Mouse (Mus musculus) liver, embryonic 15.5 days (tissue): ENCODE results near the gene Fundc2. TPM values are rescaled to one million over a fixed set of nuclear protein-coding genes. Genes with fewer than 3 reads are reported as not detected.
A peak's percentile ranks its signal among the peaks of the same experiment; 100 is the strongest.

Experiments
- ATAC-seq: fragments of 200-750 bp; cut with Nextera tagmentation; 2 replicates; pipeline ENCODE4 v1.8.0; 2017; ENCODE audit warnings: moderate number of reproducible peaks, mild to moderate bottlenecking, moderate library complexity; ENCODE audit not compliant: insufficient read depth
- H3K27ac ChIP-seq: fragments of 300-500 bp; sonication (generic); replicated peaks from 2 replicates; pipeline ENCODE4 v1.5.1; 2015; ENCODE audit warnings: mild to moderate bottlenecking, inconsistent platforms
- H3K27me3 ChIP-seq: fragments of 300-500 bp; sonication (generic); 2 replicates; pipeline ENCODE4 v1.6.1; 2015; ENCODE audit warnings: mild to moderate bottlenecking, inconsistent platforms
- H3K36me3 ChIP-seq: fragments of 300-500 bp; sonication (generic); replicated peaks from 2 replicates; pipeline ENCODE4 v1.6.1; 2015; ENCODE audit warnings: moderate library complexity, mild to moderate bottlenecking, inconsistent platforms
- H3K4me1 ChIP-seq: fragments of 300-500 bp; sonication (generic); replicated peaks from 2 replicates; pipeline ENCODE4 v1.6.1; 2015; ENCODE audit warnings: inconsistent platforms
- H3K4me2 ChIP-seq: fragments of 300-500 bp; sonication (generic); 2 replicates; pipeline ENCODE4 v1.6.1; 2015; ENCODE audit warnings: moderate library complexity, mild to moderate bottlenecking, inconsistent platforms
- H3K4me3 ChIP-seq: fragments of 300-500 bp; sonication (generic); replicated peaks from 2 replicates; pipeline ENCODE4 v1.5.1; 2015; ENCODE audit warnings: mild to moderate bottlenecking, inconsistent platforms
- H3K9ac ChIP-seq: fragments of 300-500 bp; sonication (generic); 2 replicates; pipeline ENCODE4 v1.6.1; 2015; ENCODE audit warnings: moderate library complexity, mild to moderate bottlenecking, inconsistent platforms
- H3K9me3 ChIP-seq: fragments of 300-500 bp; sonication (generic); replicated peaks from 2 replicates; pipeline ENCODE4 v1.6.1; 2016; ENCODE audit warnings: inconsistent platforms
- WGBS: fragments of 180-500 bp; shearing (Covaris S2); methylation state at CpG from one replicate; pipeline ENCODE4 v1.1.7; 2015; ENCODE audit warnings: mixed read lengths; ENCODE audit not compliant: insufficient replicate concordance; 5-methylcytosine and 5-hydroxymethylcytosine counted together
- polyA plus RNA-seq: library from polyadenylated mRNA; unstranded; fragments of >200 nt; fragmentation: Nextera tagmentation; extraction: Ambion mirVana; gene quantifications from 2 replicates; pipeline ENCODE4 v1.2.1, GENCODE M21; 2015

The Fundc2 gene
- 22.0 and 27.0 TPM in 2 replicates for polyA plus RNA-seq

DNA sequence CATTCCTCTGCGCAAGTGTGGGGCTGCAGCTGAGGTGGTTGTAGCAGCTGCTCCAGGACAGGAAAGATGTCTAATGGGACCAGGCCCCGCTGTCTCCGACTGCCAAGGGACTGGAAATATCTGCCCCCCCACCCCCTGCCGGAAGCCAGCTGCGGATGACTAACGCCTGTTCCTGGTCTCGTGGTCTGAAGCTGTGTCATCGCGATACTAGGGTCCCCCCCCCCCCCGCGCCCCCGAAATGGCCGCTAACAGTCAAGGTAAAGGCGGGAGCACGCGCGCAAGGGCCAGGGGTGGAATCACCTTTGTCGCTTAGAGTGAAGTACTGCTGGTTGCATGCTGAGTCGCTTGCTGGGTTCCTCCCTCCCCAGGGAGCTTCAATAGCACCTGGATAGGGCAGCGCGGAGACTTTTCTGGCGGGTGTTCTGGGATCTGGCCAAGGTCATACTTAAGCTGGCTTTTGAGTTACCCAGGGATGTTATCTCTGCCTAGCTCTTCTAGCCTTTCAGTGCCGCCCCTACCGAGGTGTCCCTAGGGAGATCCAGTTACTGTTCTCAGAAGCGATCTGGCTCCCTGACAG lies at the start of gene Fundc2, which contains the start of gene F8:
Gene Fundc2, plus strand, starts transcription at position 205 of the 577 bp plus-strand sequence.
Gene F8, minus strand, starts transcription at position 421 of the 577 bp plus-strand sequence.
- Histone ChIP-seq H3K4me3 (peak within 1 kb of the TSS; percentile 58), H3K36me3 (no peaks in the 10 kb centered on the region), H3K4me2 (peak within 1 kb of the TSS; percentile 66), H3K27me3 (no peaks in the 10 kb centered on the region), H3K9me3 (no peaks in the 10 kb centered on the region), H3K9ac (peak within 1 kb of the TSS; percentile 52), H3K4me1 (no peaks in the 10 kb centered on the region), H3K27ac (peak within 1 kb of the TSS; percentile 66)
- ATAC-seq, result peak; percentile 92
- 9% methylated on average over 22 of the region's 25 CpGs for WGBS

DNA sequence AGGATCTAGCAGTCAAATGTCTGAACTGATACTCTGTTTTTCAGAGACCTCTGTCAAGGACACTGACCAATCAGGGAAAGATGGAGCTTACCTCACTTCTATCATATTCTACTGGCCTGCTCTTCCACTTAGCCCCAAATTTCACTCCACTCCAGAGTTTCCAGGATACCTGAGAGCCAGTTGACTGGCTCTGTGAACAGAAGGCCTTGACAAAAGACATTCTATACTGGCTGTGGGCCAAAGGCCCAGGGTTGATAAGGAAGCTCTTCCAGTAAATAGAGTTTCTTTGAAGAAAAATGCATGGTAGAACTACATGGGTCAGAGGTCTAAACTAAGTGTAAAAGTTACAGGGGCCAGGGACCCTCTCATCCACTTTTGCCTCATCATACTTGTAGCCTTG lies 12.0 kb upstream of the Fundc2 start:
- no peak overlapping the region for H3K4me3 ChIP-seq

DNA sequence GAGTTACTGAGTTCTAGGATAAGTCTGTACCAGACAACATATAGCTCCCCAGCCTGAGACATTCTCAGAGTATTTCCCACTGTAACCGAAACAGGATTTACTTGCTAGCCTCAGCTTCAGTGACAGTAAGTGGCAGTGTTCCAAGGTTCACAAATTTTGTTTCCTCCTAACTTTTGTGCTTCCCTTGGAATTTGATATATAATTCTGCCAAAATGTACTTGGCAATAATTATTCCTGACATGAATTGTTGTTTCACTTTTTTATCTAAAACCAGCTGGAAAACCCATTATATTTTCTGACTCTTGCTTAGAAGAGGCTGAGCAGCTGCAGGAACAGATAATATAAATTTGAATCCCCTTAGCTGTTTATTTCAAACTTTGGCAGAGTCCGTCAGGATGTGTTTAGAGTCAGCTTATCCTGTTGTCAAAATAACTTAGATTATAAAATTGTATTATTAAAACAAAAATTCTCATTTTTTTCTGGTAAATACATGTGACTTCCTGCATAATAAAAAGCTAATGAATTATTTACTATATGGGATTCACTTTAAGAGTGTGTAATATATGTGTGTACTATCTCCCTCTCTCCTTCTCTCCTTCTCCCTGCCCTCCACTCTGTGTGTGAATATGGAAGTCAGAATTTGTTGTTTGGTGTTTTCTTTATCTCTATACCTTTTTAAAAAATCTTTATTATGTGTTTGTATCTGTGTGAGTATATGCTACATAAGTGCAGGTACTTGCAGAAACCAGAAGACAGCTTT lies 9.4 kb upstream of the Fundc2 start:
- H3K27ac ChIP-seq, result no peak overlapping the region
- ATAC-seq, result no peak

More for the DNA sequence above, 12.0 kb upstream of the Fundc2 start:
- Histone ChIP-seq H3K4me2 (no peak overlapping the region), H3K27me3 (no peaks in the 10 kb centered on the region), H3K9me3 (no peaks in the 10 kb centered on the region), H3K27ac (no peak overlapping the region), H3K4me1 (no peaks in the 10 kb centered on the region), H3K36me3 (no peaks in the 10 kb centered on the region), H3K9ac (no peak overlapping the region)
- ATAC-seq, result no peak

DNA sequence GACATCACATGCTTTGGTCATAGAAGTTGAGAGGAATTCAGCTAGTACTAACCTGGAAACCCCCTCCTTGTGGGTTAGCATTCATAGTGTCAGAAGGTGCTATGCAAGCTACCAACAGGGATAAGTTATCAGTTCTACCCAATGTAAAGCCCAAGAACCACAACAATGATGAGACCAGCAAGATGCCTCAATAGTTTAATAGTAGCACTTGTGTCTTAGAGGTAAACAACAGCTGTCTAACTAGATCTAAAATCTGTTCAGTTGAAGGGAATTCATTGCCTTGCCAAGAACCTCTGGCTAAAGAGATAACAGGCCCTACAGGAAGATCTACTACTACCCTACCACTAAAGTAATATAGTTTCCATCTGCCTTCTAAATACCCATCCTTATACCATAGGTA lies 5.4 kb upstream of the Fundc2 start:
- Histone ChIP-seq H3K27me3 (no peaks in the 10 kb centered on the region), H3K9ac (no peak overlapping the region), H3K9me3 (no peaks in the 10 kb centered on the region), H3K4me3 (no peak overlapping the region), H3K4me2 (no peak overlapping the region), H3K36me3 (no peaks in the 10 kb centered on the region), H3K4me1 (no peaks in the 10 kb centered on the region), H3K27ac (no peak overlapping the region)
- ATAC-seq, result no peak

More for the DNA sequence above, 9.4 kb upstream of the Fundc2 start:
- H3K9ac ChIP-seq, result no peak overlapping the region
- no peak overlapping the region for H3K4me3 ChIP-seq
- H3K9me3 ChIP-seq, result no peaks in the 10 kb centered on the region
- WGBS, result 58% methylated on average over 2 of the region's 2 CpGs
- no peaks in the 10 kb centered on the region for H3K4me1 ChIP-seq
- no peaks in the 10 kb centered on the region for H3K36me3 ChIP-seq
- H3K27me3 ChIP-seq, result no peaks in the 10 kb centered on the region
- H3K4me2 ChIP-seq, result no peak overlapping the region

GRCm38 (mm10) chrX:75381176-75381575 lies 1.0 kb upstream of the Fundc2 start:
- Histone ChIP-seq H3K27ac (no peak overlapping the region), H3K9me3 (no peaks in the 10 kb centered on the region), H3K4me2 (no peak overlapping the region)

DNA sequence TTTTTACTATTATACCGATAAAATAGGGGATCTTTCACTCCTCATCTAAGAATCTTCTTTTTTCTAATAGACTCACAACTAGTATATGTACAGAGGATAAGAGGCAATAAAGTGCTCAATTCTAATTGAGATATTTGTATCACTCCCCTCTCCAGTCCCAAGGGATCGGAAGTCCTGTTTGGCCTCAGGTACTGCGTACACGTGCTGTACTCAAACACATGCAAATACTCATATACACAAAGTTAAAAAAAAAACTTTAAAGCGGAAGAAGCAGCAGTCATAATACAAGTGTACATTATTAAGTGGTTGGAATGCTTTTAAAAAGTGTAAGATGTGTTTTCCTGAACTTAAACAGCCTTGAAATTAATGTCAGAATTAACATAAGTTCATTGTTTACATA lies 500 bp upstream of the Fundc2 start:
- Histone ChIP-seq H3K9ac (no peak overlapping the region), H3K9me3 (no peaks in the 10 kb centered on the region), H3K4me1 (no peaks in the 10 kb centered on the region), H3K36me3 (no peaks in the 10 kb centered on the region), H3K27me3 (no peaks in the 10 kb centered on the region), H3K4me2 (peak overlapping the region; percentile 66), H3K4me3 (peak overlapping the region; percentile 58), H3K27ac (no peak overlapping the region)
- ATAC-seq, result no peak
- 70% methylated on average over 5 of the region's 5 CpGs for WGBS

More at GRCm38 (mm10) chrX:75381176-75381575, 1.0 kb upstream of the Fundc2 start:
- no peaks in the 10 kb centered on the region for H3K27me3 ChIP-seq
- ATAC-seq, result no peak
- H3K36me3 ChIP-seq, result no peaks in the 10 kb centered on the region
- no peak overlapping the region for H3K4me3 ChIP-seq
- 90% methylated on average over 1 of the region's 1 CpGs for WGBS
- H3K4me1 ChIP-seq, result no peaks in the 10 kb centered on the region
- H3K9ac ChIP-seq, result no peak overlapping the region

DNA sequence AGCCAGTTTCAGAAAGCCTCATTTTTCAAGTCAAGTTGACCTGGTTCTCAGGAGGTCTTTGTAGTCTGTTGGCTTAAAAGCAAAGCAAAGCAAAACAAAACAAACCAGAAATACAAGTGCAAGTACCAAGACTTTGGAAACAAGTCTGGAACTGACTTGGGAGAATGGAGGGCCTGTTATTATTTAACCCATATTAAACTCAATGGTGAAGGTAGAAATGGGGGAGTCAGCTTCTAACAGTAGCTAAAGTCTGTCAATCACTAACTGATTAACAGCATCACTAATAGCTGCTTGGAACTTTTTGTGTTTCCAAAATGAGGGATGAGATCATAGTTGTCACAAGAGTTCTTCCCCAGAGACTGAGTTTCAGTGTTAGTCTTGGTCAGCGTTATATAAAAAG lies 17.3 kb downstream of the Fundc2 start:
- peaks cover 20% of the 10 kb centered on the region for H3K4me1 ChIP-seq
- ATAC-seq, result no peak
- H3K9me3 ChIP-seq, result no peaks in the 10 kb centered on the region
- H3K4me3 ChIP-seq, result no peak overlapping the region
- H3K9ac ChIP-seq, result no peak overlapping the region
- H3K27me3 ChIP-seq, result no peaks in the 10 kb centered on the region
- no peaks in the 10 kb centered on the region for H3K36me3 ChIP-seq
- no peak overlapping the region for H3K4me2 ChIP-seq
- H3K27ac ChIP-seq, result no peak overlapping the region
- whole genome bisulfite sequencing, result 88% methylated on average over 1 of the region's 1 CpGs

- Histone ChIP-seq H3K9ac (no peak overlapping the region), H3K9me3 (no peaks in the 10 kb centered on the region), H3K4me3 (no peak overlapping the region), H3K4me1 (peaks cover 20% of the 10 kb centered on the region), H3K27ac (peak overlapping the region; percentile 74), H3K27me3 (no peaks in the 10 kb centered on the region), H3K4me2 (no peak overlapping the region; the same call in 1 of the 2 replicates), H3K36me3 (no peaks in the 10 kb centered on the region)
- 22% methylated on average over 2 of the region's 2 CpGs for WGBS
- peak; percentile 92 for ATAC-seq
These were observed 20.5 kb downstream of the Fundc2 start for GRCm38 (mm10) chrX:75402668-75403067.

DNA sequence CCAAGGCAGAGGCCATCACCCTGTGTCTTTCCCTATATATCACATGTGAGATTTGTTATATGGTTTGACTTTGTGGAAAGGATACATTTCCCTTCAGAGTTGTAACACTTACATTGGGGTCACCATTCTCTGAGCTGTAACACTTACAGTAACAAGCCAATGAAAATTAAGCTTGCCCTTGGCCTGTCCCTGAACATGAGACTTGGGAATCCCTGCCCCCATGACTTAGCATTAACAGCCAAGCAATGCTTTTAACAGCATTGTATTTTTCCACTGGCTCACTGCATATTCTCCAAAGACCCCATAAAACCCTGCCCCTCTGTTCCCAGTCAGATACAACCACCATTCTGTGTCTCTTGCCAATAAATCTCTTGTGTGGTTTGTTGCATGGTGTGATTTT lies 21.2 kb downstream of the Fundc2 start:
- Histone ChIP-seq H3K9ac (no peak overlapping the region), H3K4me1 (peaks cover 20% of the 10 kb centered on the region), H3K9me3 (no peaks in the 10 kb centered on the region), H3K27me3 (no peaks in the 10 kb centered on the region), H3K27ac (peak overlapping the region; percentile 74), H3K4me2 (no peak overlapping the region), H3K4me3 (no peak overlapping the region), H3K36me3 (no peaks in the 10 kb centered on the region)
- 0 out of 2 replicates have a peak, but pooled peaks have one; percentile 36 for ATAC-seq

GRCm38 (mm10) chrX:75409711-75410110 lies 27.5 kb downstream of the Fundc2 start:
- no peak overlapping the region for H3K4me3 ChIP-seq
- WGBS, result 85% methylated on average over 1 of the region's 1 CpGs
- H3K27me3 ChIP-seq, result no peaks in the 10 kb centered on the region

DNA sequence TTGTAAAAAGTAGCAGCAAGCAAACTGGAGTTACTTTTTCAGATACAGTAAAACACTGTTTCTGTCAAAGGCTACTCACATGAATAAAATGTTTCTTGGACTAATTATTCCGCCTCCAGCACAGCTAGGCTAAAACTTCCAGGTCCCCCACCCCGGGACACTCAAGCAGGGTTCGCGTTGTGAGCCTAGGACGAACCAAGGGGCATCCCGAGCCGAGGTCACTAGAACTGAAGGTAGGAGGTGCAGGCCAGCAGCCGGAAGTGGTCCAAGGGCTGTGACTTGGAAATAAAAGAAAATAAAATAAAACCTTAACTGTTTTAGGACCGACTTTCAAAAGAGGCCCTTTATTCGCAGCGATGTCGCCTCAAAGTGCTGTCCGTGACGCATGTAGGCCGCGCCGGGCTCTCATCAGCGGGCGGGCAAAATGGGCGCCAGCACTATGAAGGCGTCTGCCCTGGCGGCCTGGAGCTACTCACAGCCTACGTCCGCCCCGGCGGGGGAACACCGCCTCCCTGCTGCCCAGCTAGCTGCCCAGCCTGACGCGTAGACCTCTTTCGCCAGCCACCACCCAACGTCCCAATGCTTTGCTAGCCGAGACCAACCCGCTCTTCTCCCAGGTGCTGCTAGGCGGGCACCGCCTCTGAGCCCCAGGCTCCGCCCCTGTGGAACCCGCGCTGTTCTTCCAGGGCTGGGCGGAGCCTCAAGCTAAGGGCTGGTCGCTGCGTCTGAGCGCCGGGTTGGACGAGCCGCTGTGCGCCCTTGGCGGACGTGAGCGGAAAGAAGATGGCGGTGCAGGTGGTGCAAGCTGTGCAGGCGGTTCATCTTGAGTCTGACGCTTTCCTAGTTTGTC lies 34.0 kb downstream of the Fundc2 start, which contains the start of the genes Cmc4, Mtcp1 and Brcc3:
Gene Cmc4, minus strand, starts transcription at position 649 of the 850 bp plus-strand sequence.
Gene Mtcp1, minus strand, starts transcription at position 653 of the 850 bp plus-strand sequence.
Gene Brcc3, plus strand, starts transcription at position 693 of the 850 bp plus-strand sequence.
- Histone ChIP-seq H3K4me3 (peak within 1 kb of the TSS; percentile 66), H3K27ac (peak within 1 kb of the TSS; percentile 96), H3K9ac (peak within 1 kb of the TSS; percentile 64), H3K4me1 (no peaks in the 10 kb centered on the region), H3K27me3 (no peaks in the 10 kb centered on the region), H3K9me3 (no peaks in the 10 kb centered on the region), H3K36me3 (no peaks in the 10 kb centered on the region; the same call in 1 of the 2 replicates), H3K4me2 (peak within 1 kb of the TSS; percentile 57)
- 15% methylated on average over 52 of the region's 52 CpGs for WGBS
- peak; percentile 98 for ATAC-seq

More at GRCm38 (mm10) chrX:75409711-75410110, 27.5 kb downstream of the Fundc2 start:
- Histone ChIP-seq H3K9me3 (no peaks in the 10 kb centered on the region), H3K9ac (no peak overlapping the region), H3K27ac (no peak overlapping the region), H3K4me2 (no peak overlapping the region), H3K36me3 (no peaks in the 10 kb centered on the region), H3K4me1 (no peaks in the 10 kb centered on the region)
- ATAC-seq, result no peak
